Mouse (Mus musculus): Measurements from ENCODE around the gene Rbm26.

The Rbm26 gene

GRCm38 (mm10) chr14:105177238-105177693, at the start of gene Rbm26:
Rbm26 (minus strand) TSS chr14:105177327.
- peak; percentile 89 for DNase-seq (ENCODE audit: low spot score)

- no peak for DNase-seq (ENCODE audit: low spot score)
Measured at GRCm38 (mm10) chr14:105225790-105226189, 48.7 kb upstream of the Rbm26 start.

- no peak for DNase-seq (ENCODE audit: low spot score)
Measured at GRCm38 (mm10) chr14:105222240-105222639, 45.1 kb upstream of the Rbm26 start.

- DNase-seq (ENCODE audit: low spot score), result no peak
Measured at GRCm38 (mm10) chr14:105219525-105220376, 42.6 kb upstream of the Rbm26 start.

- DNase-seq (ENCODE audit: low spot score), result no peak
Measured at GRCm38 (mm10) chr14:105198401-105198800, 21.3 kb upstream of the Rbm26 start.

GRCm38 (mm10) chr14:105194682-105195081, 17.6 kb upstream of the Rbm26 start:
- DNase-seq (ENCODE audit: low spot score), result no peak

GRCm38 (mm10) chr14:105184866-105185265, 7.7 kb upstream of the Rbm26 start:
- DNase-seq (ENCODE audit: low spot score), result no peak

GRCm38 (mm10) chr14:105182786-105183185, 5.7 kb upstream of the Rbm26 start:
- no peak for DNase-seq (ENCODE audit: low spot score)

GRCm38 (mm10) chr14:105179733-105180132, 2.6 kb upstream of the Rbm26 start:
- DNase-seq (ENCODE audit: low spot score), result no peak

GRCm38 (mm10) chr14:105178996-105179395, 1.9 kb upstream of the Rbm26 start:
- no peak for DNase-seq (ENCODE audit: low spot score)

GRCm38 (mm10) chr14:105176381-105177168, 552 bp downstream of the Rbm26 start:
- DNase-seq (ENCODE audit: low spot score), result no peak

- no peak for DNase-seq (ENCODE audit: low spot score)
Measured at GRCm38 (mm10) chr14:105167181-105167580, 9.9 kb downstream of the Rbm26 start.

- DNase-seq (ENCODE audit: low spot score), result no peak
Measured at GRCm38 (mm10) chr14:105164793-105165192, 12.3 kb downstream of the Rbm26 start.

GRCm38 (mm10) chr14:105161334-105161733, 15.8 kb downstream of the Rbm26 start:
- no peak for DNase-seq (ENCODE audit: low spot score)

GRCm38 (mm10) chr14:105158526-105158925, 18.6 kb downstream of the Rbm26 start:
- DNase-seq (ENCODE audit: low spot score), result no peak

- DNase-seq (ENCODE audit: low spot score), result no peak
Measured at GRCm38 (mm10) chr14:105134076-105134475, 43.1 kb downstream of the Rbm26 start.

- DNase-seq (ENCODE audit: low spot score), result no peak
Measured at GRCm38 (mm10) chr14:105127715-105128385, 49.3 kb downstream of the Rbm26 start.

GRCm38 (mm10) chr14:105124513-105124912, 52.6 kb downstream of the Rbm26 start:
- no peak for DNase-seq (ENCODE audit: low spot score)

- DNase-seq (ENCODE audit: low spot score), result no peak
Measured at GRCm38 (mm10) chr14:105115402-105115801, 61.7 kb downstream of the Rbm26 start.

- no peak for DNase-seq (ENCODE audit: low spot score)
Measured at GRCm38 (mm10) chr14:105106252-105106651, 70.9 kb downstream of the Rbm26 start.

GRCm38 (mm10) chr14:105098861-105099260, 78.3 kb downstream of the Rbm26 start:
- no peak for DNase-seq (ENCODE audit: low spot score)

GRCm38 (mm10) chr14:105096221-105096620, 80.9 kb downstream of the Rbm26 start:
- DNase-seq (ENCODE audit: low spot score), result no peak

Data from urinary bladder, postnatal 10 days (tissue).